Mouse (Mus musculus) MEL (cell line): ENCODE data around the gene Dr1. TPM values are rescaled to one million over a fixed set of nuclear protein-coding genes. Genes with fewer than 3 reads are reported as not detected.

Experiments
- DNase-seq: peaks from one replicate; pipeline ENCODE4 v3.0.0; 2011; ENCODE audit warnings: low read depth, low spot score
- H3K27ac ChIP-seq: 2 replicates; pipeline ENCODE4 v1.5.1; 2012; ENCODE audit warnings: low read depth, mild to moderate bottlenecking, control low read depth, low read length, moderate library complexity; ENCODE audit not compliant: control insufficient read depth
- H3K27me3 ChIP-seq, 2 experiments: fragments of 150-350 bp in 1 of 2; sonication (generic) in 1 of 2; 2 replicates each; pipeline ENCODE4 v1.6.1; 2012; ENCODE audit warnings: low read length in 2 of 2, mild to moderate bottlenecking in 2 of 2, improper control_type of control experiment in 1 of 2, moderate library complexity in 1 of 2; ENCODE audit not compliant: insufficient read depth in 2 of 2, control insufficient read depth in 1 of 2
- H3K36me3 ChIP-seq, 2 experiments: 2 replicates each; pipeline ENCODE4 v1.6.1; 2012 to 2014; ENCODE audit warnings: low read length in 2 of 2, improper control_type of control experiment in 1 of 2, inconsistent platforms in 1 of 2, mild to moderate bottlenecking in 1 of 2; ENCODE audit not compliant: insufficient read depth in 2 of 2, control insufficient read depth in 1 of 2
- H3K4me1 ChIP-seq, 2 experiments: fragments of 150-350 bp in 1 of 2; sonication (generic) in 1 of 2; 2 replicates each; pipeline ENCODE4 v1.6.1; 2012; ENCODE audit warnings: low read length in 2 of 2, improper control_type of control experiment in 1 of 2, mild to moderate bottlenecking in 1 of 2; ENCODE audit not compliant: insufficient read depth in 2 of 2, control insufficient read depth in 1 of 2
- H3K4me3 ChIP-seq, 2 experiments: fragments of 150-350 bp in 1 of 2; sonication (generic) in 1 of 2; 2 replicates each; pipeline ENCODE4 v1.5.1; 2012; ENCODE audit warnings: low read depth in 2 of 2, low read length in 2 of 2, mild to moderate bottlenecking in 2 of 2, moderate library complexity in 2 of 2, control low read depth in 1 of 2, improper control_type of control experiment in 1 of 2; ENCODE audit not compliant: control insufficient read depth in 1 of 2, insufficient read depth in 1 of 2
- H3K79me2 ChIP-seq: 2 replicates; pipeline ENCODE4 v1.6.1; 2012; ENCODE audit warnings: mild to moderate bottlenecking, low read length, moderate library complexity; ENCODE audit not compliant: control insufficient read depth, poor library complexity, insufficient read depth
- H3K9ac ChIP-seq: 2 replicates; pipeline ENCODE4 v1.6.1; 2012; ENCODE audit warnings: low read depth, mild to moderate bottlenecking, control low read depth, low read length, moderate library complexity; ENCODE audit not compliant: control insufficient read depth, poor library complexity, severe bottlenecking
- H3K9me3 ChIP-seq: fragments of 150-350 bp; sonication (generic); replicated peaks from 2 replicates; pipeline ENCODE4 v1.6.1; 2012; ENCODE audit warnings: mild to moderate bottlenecking, low read length, improper control_type of control experiment, moderate library complexity; ENCODE audit not compliant: insufficient read depth
- BHLHE40 ChIP-seq: IDR thresholded peaks from 2 replicates; pipeline ENCODE4 v1.6.1; 2012; ENCODE audit warnings: low read depth, mild to moderate bottlenecking, inconsistent platforms, low read length, improper control_type of control experiment, borderline replicate concordance
- CHD1 ChIP-seq: IDR thresholded peaks from 2 replicates; pipeline ENCODE4 v1.6.1; 2012; ENCODE audit warnings: low read depth, mild to moderate bottlenecking, inconsistent platforms, low read length, improper control_type of control experiment
- E2F4 ChIP-seq: IDR thresholded peaks from 2 replicates; pipeline ENCODE4 v1.6.1; 2011; ENCODE audit warnings: low read depth, low read length, improper control_type of control experiment, borderline replicate concordance
- ELF1 ChIP-seq: IDR thresholded peaks from 2 replicates; pipeline ENCODE4 v1.6.1; 2014; ENCODE audit warnings: low read depth, mild to moderate bottlenecking, inconsistent platforms, low read length, improper control_type of control experiment, moderate library complexity
- EP300 ChIP-seq, 2 experiments: IDR thresholded peaks; 2 replicates each; pipeline ENCODE4 v1.6.1; 2011; ENCODE audit warnings: improper control_type of control experiment in 2 of 2, low read length in 2 of 2, low read depth in 1 of 2, mild to moderate bottlenecking in 1 of 2
- GABPA ChIP-seq: IDR thresholded peaks from 2 replicates; pipeline ENCODE4 v1.6.1; 2012; ENCODE audit warnings: low read depth, mild to moderate bottlenecking, inconsistent platforms, low read length, improper control_type of control experiment, moderate library complexity
- HCFC1 ChIP-seq: IDR thresholded peaks from 2 replicates; pipeline ENCODE4 v1.6.1; 2012; ENCODE audit warnings: low read depth, mild to moderate bottlenecking, inconsistent platforms, low read length, improper control_type of control experiment, moderate library complexity
- JUND ChIP-seq: IDR thresholded peaks from 2 replicates; pipeline ENCODE4 v1.6.1; 2011; ENCODE audit warnings: low read depth, mild to moderate bottlenecking, improper control_type of control experiment, low read length
- MAX ChIP-seq: IDR thresholded peaks from 2 replicates; pipeline ENCODE4 v1.6.1; 2011; ENCODE audit warnings: low read length, improper control_type of control experiment
- MAZ ChIP-seq: IDR thresholded peaks from 2 replicates; pipeline ENCODE4 v1.6.1; 2012; ENCODE audit warnings: low read depth, mild to moderate bottlenecking, inconsistent platforms, low read length, improper control_type of control experiment
- MYC ChIP-seq: IDR thresholded peaks from 2 replicates; pipeline ENCODE4 v1.6.1; 2011; ENCODE audit warnings: low read depth, mild to moderate bottlenecking, low read length, improper control_type of control experiment, moderate library complexity
- NELFE ChIP-seq: IDR thresholded peaks from 2 replicates; pipeline ENCODE4 v1.6.1; 2011; ENCODE audit warnings: low read depth, low read length, improper control_type of control experiment
- POLR2AphosphoS2 ChIP-seq: IDR thresholded peaks from 2 replicates; pipeline ENCODE4 v1.6.1; 2011; ENCODE audit warnings: low read length, improper control_type of control experiment
- RCOR1 ChIP-seq: IDR thresholded peaks from 2 replicates; pipeline ENCODE4 v1.6.1; 2012; ENCODE audit warnings: low read depth, mild to moderate bottlenecking, inconsistent platforms, low read length, improper control_type of control experiment
- SMC3 ChIP-seq: IDR thresholded peaks from 2 replicates; pipeline ENCODE4 v1.6.1; 2011; ENCODE audit warnings: low read depth, low read length, improper control_type of control experiment
- TAL1 ChIP-seq: IDR thresholded peaks from 2 replicates; pipeline ENCODE4 v1.6.1; 2012; ENCODE audit warnings: mild to moderate bottlenecking, inconsistent platforms, low read length, moderate library complexity, mixed read lengths
- TCF12 ChIP-seq: IDR thresholded peaks from 2 replicates; pipeline ENCODE4 v1.6.1; 2014; ENCODE audit warnings: low read depth, mild to moderate bottlenecking, inconsistent platforms, low read length, improper control_type of control experiment, moderate library complexity
- ZKSCAN1 ChIP-seq: IDR thresholded peaks from 2 replicates; pipeline ENCODE4 v1.6.1; 2012; ENCODE audit warnings: low read depth, mild to moderate bottlenecking, inconsistent platforms, low read length, improper control_type of control experiment, moderate library complexity
- ZMIZ1 ChIP-seq: IDR thresholded peaks from 2 replicates; pipeline ENCODE4 v1.6.1; 2012; ENCODE audit warnings: low read depth, mild to moderate bottlenecking, inconsistent platforms, low read length, improper control_type of control experiment, moderate library complexity
- ZNF384 ChIP-seq: IDR thresholded peaks from 2 replicates; pipeline ENCODE4 v1.6.1; 2012; ENCODE audit warnings: low read depth, mild to moderate bottlenecking, inconsistent platforms, low read length, improper control_type of control experiment
- polyA plus RNA-seq, 2 experiments: library from polyadenylated mRNA; stranded (reverse) in 1 of 2; unstranded in 1 of 2; fragments of >175 nt in 1 of 2; fragments of >200 nt in 1 of 2; gene quantifications; 2 replicates each; pipeline versions ENCODE4 v1.2.1 to v1.2.4; 2012; ENCODE audit warnings: low replicate concordance in 2 of 2, low read depth in 1 of 2; ENCODE audit not compliant: insufficient read length in 2 of 2, insufficient read depth in 1 of 2, missing spikeins in 1 of 2
- total RNA-seq: library from RNA; depleted of rRNA; stranded (reverse); fragments of 300-350 nt; gene quantifications from 2 replicates; pipeline ENCODE4 v1.2.3, GENCODE M21; 2012

Gene Dr1
- total and polyA plus RNA-seq, 3 experiments, result 36.3 to 47.2 TPM; not detected in 1

DNA sequence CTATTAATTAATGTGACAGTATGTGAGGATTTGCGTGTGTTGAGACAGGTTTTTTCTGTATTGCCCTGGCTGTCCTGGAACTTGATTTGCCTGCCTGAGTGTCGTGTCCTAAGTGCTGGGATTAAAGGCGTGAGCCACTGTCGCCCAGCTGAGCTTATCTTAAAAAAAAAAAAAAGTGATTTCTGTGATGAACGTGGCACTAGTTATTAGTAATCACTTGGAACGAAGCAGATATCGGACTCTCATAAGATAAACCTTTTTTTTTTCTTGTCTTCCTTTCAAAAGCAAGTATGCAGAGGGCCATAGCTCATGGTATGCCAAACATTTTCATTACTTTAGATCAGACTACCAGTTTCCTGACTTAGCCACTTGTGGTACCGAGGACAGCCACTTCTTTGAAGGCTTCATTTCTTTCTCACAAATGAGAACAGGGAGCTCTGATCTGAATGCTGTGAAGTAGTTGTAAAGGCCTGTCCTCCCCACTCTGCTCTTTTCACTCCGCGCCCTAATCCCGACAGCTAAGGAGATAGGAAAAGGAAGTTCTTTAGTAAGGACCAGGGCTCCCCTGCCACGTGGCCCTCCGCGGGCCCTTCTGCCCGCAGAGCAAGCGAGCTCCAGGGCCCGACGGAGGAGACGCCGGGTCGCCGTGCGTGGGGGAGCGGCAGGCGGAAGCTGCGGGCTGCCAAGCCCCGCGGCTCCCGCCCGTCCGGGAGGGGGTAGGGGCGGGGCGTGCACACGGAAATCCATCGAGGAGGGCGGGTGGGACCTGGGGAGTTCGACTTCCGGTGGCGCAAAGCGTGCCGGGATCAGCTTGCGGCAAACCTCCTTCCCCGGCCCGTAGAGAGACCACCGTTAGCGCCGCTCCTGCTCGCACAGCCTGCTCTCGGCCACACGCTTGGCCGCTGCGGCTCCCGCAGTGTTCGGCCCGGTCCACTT, at the start of gene Dr1 (continued):
- TF ChIP-seq MAZ (peak; percentile 90), CHD1 (no peak; the same call in 1 of the 2 replicates), BHLHE40 (0 out of 2 replicates have a peak, but pooled peaks have one; percentile 32), E2F4 (no peak), ZMIZ1 (peak; percentile 84; the same call in 1 of the 2 replicates)

DNA sequence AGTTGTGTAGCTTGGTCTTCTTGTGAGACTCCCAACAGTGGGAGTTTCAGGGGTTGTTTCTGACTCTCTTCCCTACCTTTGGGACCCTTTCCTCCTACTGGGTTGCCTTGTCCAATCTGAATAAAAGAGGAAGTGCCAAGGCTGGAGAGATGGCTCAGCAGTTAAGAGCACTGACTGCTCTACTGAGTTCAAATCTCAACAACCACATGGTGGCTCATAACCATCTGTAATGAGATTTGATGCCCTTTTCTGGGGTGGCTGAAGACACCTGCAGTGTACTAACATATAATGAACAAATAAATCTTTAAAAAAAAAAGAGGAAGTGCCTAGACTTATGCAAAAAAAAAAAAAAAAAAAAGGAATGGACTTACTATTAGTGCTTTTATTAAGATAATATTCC, 44.6 kb upstream of the Dr1 start:
- Histone ChIP-seq H3K79me2 (no peaks in the 10 kb centered on the region), H3K36me3 (no peaks in the 10 kb centered on the region; a peak in 2 of 4 replicates), H3K9me3 (no peaks in the 10 kb centered on the region), H3K4me1 (no peaks in the 10 kb centered on the region), H3K27ac (no peak overlapping the region), H3K27me3 (no peaks in the 10 kb centered on the region), H3K4me3 (no peak overlapping the region), H3K9ac (no peak overlapping the region)
- TF ChIP-seq TCF12, result 0 out of 2 replicates have a peak, but pooled peaks have one; percentile 11
- peak in 1 of 2 experiments; percentile 40; a peak in 1 of 4 replicates for TF ChIP-seq EP300 (IDR thresholded peaks at IDR 0.05; ENCODE audit: low read depth in 1 of 2, low read length in 2 of 2)
- no peak for TF ChIP-seq JUND
- TF ChIP-seq MAX, result no peak
- TF ChIP-seq TAL1, result peak; percentile 49
- TF ChIP-seq ZKSCAN1, result no peak
- peak; percentile 76 for TF ChIP-seq ZNF384
- peak; percentile 87 for TF ChIP-seq RCOR1
- peak; percentile 45 for DNase-seq

DNA sequence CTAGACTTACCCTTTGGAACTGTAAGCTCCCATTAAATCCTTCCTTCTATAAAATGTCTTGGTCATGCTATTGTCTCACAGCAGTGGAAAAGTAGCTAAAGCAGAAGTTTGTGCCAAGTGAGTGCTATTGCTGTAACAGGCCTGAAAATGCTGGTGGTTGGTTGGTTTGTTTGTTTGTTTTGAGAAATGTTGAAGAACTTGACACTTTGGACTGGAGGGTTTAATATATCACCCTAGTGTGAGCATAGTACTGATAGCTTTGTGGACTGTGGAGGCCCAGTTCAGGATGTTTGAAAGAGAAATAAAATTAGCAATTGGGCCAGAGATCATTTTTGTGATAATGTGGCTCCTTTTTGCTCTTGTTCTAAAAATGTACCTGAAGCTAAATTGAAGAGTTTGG, 42.5 kb upstream of the Dr1 start:
- Histone ChIP-seq H3K4me3 (no peak overlapping the region), H3K79me2 (no peaks in the 10 kb centered on the region), H3K27me3 (no peaks in the 10 kb centered on the region), H3K9ac (no peak overlapping the region), H3K4me1 (no peaks in the 10 kb centered on the region), H3K36me3 (no peaks in the 10 kb centered on the region; a peak in 1 of 4 replicates), H3K27ac (no peak overlapping the region), H3K9me3 (no peaks in the 10 kb centered on the region)
- DNase-seq, result no peak
- TF ChIP-seq GABPA (no peak), SMC3 (no peak), NELFE (no peak), MYC (no peak), E2F4 (no peak), TAL1 (no peak), TCF12 (no peak), ELF1 (no peak), BHLHE40 (no peak), POLR2AphosphoS2 (no peak), HCFC1 (no peak)
